Mouse (Mus musculus) kidney, postnatal 25 days (tissue): ENCODE results near the gene Lin7b.
A peak's percentile ranks its signal among the peaks of the same experiment; 100 is the strongest.
"Not testable (repeated sequence)": the region's sequence is repeated elsewhere in the genome, so short reads cannot be mapped to it uniquely, and the experiment has no call there.

ENCODE experiments used
- DNase-seq, 2 experiments: peaks; one replicate each; pipeline ENCODE4 v3.0.0; 2021; ENCODE audit warnings: mixed read lengths in 2 of 2

Lin7b gene

GRCm38 (mm10) chr7:45370475-45371311, at the start of gene Lin7b:
TSS of gene Lin7b (minus strand) at chr7:45370583.
- DNase-seq = peak; percentile 92 to 96

DNA sequence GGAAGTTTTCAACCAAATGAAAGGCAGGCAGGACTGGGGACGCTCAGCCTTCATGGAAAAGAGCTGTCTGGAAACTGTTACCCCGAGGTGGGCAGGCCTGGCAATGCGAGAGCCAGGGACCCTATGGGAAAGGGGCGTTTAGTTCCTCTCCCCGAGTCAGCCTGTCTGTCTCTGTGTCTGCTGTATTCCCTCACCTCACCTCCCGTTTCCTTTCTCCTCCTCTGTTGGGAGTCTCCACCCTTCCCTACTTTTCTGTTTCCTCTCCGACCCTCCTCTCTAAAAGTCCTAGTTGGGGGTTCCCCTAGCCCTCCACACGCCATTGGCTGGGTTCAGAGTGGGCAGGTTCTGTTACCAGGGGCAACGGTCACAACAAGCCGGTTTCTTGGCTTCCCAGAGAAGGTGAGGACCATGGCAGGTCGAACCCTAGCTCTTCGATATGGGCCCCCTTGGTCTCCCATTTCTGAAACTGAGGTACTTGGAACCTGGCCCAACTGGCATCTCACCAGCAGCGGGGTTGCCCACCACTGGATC, 47.6 kb upstream of the Lin7b start:
- no peak for DNase-seq

DNA sequence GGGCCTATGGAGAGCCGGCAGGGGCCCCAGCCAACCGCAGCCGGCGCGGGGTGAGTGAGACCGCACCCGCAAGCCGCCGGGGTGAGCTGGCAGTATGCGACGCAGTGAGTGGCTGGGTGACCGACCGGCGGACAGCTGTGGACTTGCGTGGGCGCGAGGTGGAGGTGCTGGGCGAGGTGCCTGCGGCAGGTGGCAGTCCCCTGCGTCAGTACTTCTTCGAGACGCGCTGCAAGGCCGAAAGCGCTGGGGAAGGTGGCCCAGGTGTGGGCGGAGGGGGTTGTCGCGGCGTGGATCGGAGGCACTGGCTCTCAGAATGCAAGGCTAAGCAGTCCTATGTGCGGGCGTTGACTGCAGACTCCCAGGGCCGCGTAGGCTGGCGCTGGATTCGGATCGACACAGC, 45.3 kb upstream of the Lin7b start:
- no peak for DNase-seq

DNA sequence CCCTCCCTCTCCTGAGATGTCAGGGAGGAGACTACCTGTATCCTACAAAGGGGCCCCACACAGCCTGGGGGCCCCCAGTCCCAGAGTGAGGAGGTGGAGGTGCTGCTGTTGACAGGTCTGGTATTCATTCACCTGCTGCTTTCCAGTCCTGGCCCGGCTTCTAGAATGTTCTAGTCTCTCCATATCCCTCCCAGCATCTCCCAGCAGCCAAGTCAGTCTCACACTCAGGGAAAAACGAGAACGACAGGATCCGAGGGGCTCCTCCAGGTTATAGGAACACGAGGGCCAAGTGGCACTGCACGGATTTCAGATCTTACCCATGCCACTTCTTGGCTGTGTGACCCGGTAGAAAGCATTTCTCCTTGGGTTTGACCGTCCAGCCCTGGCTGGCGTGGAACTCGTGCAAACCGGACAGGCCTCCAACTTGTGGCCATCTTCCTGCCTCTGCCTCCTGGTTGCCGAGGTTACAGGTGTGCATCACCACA, 44.4 kb upstream of the Lin7b start:
- no peak for DNase-seq

DNA sequence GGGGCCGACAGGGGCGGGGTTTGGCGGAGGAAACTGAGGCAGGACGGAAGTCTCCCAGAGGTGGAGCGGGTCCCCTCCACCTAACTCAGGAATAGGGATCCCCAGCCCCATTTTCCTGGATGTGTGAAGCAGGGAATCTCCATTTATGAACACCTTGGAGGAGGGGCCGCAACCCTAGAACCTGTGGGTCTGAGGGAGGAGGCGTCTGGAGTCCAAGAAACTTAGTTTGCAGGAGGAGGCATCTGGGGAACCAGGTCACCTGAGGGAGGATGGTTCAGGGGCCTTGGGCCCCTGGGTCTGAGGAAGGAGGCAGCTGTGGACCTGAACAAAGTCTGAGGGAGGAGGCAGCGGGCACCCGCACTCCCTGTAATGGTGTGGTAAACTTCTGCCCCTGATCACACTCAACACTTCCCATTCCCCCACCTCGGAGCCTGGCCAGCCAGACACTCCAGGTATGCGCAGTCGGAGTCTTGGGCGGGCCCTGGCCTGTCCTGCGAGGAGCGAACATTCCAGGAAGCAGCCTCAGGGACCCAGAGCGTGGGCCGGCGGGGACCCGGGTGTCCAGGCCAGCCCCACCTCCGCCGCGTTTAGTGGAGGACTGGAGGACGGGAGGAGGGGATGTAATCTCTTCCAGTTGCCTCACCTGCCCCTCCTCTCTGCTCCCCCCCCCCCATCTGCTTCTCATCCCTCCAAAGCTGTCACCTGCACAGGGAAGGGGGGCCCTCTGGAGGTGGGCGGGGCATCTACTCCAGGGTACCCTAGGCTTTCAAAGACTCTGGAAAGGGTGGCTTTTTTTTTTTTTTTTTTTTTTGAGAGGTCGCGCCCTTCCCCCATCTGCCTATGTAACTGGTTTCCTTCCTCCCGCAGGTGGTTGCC, 43.7 kb upstream of the Lin7b start:
- peak in 1 of 2 experiments; percentile 55 for DNase-seq

GRCm38 (mm10) chr7:45413113-45413863, 42.9 kb upstream of the Lin7b start, which contains the start of gene Ntf5:
TSS of gene Ntf5 (plus strand) at chr7:45413695.
- peak; percentile 20 to 56 for DNase-seq

- DNase-seq = no peak
Observed at GRCm38 (mm10) chr7:45412421-45412820, 42.0 kb upstream of the Lin7b start.

DNA sequence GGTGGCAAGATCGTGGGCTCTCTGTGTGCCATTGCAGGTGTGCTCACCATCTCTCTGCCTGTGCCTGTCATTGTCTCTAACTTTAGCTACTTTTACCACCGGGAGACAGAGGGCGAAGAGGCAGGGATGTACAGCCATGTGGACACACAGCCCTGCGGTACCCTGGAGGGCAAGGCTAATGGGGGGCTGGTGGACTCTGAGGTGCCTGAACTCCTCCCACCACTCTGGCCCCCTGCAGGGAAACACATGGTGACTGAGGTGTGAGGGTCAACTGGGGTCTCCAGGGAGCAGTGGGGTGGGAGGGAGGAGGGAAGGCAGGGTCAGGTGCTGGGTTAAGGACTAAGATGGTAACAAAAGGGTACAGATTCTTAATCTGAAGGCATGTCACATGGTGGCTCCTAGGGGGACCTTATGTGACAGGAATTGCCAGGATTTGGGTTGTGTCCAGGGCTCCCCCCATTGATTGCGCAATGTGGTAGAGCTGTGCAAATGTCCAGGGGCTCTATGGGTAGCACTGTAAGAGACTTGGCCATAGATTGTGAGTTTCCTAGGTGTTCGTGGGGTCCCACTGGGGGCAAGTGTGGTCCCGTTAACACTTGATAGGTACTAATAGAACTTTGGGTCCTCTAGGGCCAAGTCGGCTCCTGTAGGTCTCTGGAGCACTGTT, 39.2 kb upstream of the Lin7b start:
- DNase-seq = no peak

DNA sequence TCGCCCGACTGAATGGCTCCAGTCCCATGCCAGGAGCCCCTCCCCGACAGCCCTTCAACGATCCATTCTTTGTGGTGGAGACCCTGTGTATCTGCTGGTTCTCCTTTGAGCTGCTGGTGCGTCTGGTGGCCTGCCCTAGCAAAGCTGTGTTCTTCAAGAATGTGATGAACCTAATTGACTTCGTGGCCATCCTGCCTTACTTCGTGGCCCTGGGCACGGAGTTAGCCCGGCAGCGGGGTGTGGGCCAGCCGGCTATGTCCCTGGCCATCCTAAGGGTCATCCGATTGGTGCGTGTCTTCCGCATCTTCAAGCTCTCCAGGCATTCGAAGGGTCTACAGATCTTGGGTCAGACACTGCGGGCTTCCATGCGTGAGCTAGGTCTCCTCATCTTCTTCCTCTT, 38.6 kb upstream of the Lin7b start:
- no peak for DNase-seq

GRCm38 (mm10) chr7:45408351-45408750, 38.0 kb upstream of the Lin7b start:
- DNase-seq = no peak

DNA sequence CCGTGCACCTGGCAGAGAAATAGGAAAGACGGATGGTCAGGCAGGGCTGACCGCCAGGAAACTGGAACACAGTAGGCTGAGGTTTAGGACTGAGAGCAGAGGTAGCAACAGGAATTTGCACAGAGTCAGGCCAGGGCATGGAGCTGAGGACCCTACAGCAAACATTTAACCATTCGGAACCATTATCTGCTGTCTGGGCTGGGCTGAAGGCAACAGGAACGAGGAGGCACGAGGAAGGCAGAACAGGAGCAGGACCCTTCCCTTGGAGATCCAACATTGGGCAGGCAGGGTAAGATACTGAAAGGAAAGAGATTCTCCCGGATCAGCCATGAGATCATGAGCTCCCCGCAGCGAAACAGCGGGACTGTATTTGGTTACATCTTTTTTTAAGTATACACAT, 37.5 kb upstream of the Lin7b start:
- DNase-seq = no peak

GRCm38 (mm10) chr7:45406157-45407156, 36.1 kb upstream of the Lin7b start:
- DNase-seq = peak; percentile 54 to 70

DNA sequence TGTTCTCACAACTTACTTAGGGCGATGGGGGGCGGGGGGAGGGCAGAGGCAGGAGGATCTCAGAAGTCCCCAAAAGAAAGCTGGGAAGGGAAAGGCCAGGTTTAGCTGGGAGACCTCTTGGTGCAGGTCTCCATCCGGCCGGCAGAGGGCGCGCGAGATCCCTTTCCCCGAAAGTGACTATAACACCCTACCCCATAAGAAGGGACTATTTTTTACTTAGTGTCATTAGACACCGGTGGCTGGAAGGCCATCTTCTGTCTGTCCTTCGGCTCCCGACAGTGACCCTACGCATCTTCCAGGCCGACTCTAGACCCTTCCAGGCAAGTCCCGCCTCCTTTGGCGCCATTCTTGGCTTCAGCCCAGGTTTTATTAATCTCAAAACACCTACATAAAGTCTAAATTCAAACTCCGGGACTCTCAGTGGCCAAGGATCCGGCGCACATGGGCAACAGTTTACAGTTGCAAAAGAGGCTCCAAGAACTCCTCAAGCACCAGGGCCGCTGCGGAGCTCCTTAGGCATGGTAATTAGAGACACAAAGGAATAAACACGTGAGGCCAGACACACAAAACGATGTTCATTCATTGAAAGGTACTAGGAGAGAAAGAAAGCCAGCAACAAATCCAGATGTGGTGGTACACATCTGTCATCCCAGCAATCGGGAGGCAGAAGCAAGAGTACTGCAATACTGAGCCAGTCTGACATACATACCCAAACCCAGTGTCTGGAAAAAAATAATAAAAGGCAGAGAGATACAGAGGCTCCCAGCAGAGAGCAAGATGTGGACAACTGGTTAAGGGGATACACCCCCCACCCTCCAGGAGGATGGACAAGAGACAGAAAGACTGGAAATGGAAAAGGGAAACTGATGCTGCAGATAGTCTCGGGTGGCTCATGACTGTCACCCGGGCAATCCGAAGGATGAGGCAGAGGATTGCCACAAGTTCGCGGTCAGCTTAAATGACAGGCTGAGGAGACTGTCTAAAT, 35.0 kb upstream of the Lin7b start, which contains the start of gene Kcna7:
Kcna7 (plus strand) TSS at position 563 of the 985 bp plus-strand sequence.
- peak; percentile 72 to 85 for DNase-seq

DNA sequence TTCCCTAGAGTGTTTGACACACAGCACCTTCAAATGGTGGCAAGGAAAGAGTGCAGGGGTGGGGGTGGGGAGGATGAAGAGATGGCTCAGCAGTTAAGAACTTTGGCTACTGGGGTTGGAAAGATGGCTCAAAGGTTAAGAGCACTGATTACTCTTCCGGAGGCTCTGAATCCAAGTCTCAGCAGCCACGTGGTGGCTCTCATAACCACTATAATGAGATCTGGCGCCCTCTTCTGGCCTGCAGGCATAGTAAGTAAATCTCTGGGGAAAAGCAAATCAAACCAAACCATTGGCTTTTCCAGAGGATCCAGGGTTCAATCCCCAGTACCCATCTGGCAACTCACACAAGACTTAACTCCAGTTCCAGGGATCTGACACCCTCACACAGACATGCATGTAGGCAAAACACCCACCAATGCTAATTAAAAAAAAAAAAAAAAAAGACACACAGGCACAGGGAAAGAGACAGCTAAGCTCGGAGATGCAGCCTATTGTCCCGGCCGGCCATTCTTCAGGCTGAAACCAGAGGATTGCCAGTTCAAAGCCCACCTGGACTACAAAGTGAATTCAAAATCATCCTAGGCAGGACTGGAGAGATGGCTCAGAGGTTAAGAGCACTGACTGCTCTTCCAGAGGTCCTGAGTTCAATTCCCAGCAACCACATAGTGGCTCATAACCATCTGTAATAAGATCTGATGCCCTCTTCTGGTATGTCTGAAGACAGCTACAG, 33.3 kb upstream of the Lin7b start:
- DNase-seq = peak; percentile 85 to 93

- no peak for DNase-seq
Observed at GRCm38 (mm10) chr7:45401521-45402085, 31.2 kb upstream of the Lin7b start.

- no peak for DNase-seq
Observed at GRCm38 (mm10) chr7:45396787-45397186, 26.4 kb upstream of the Lin7b start.

- not testable (repeated sequence) for DNase-seq
Observed at GRCm38 (mm10) chr7:45396337-45396775, 26.0 kb upstream of the Lin7b start.
